Mouse (Mus musculus): ENCODE measurements around the gene Grm4. TPM values are rescaled to one million over a fixed set of nuclear protein-coding genes. Genes with fewer than 3 reads are reported as not detected.
A peak's percentile ranks its signal among the peaks of the same experiment; 100 is the strongest.

Grm4 gene
- polyA plus RNA-seq, 1 experiment from 2014 or later: 0.96 TPM

DNA sequence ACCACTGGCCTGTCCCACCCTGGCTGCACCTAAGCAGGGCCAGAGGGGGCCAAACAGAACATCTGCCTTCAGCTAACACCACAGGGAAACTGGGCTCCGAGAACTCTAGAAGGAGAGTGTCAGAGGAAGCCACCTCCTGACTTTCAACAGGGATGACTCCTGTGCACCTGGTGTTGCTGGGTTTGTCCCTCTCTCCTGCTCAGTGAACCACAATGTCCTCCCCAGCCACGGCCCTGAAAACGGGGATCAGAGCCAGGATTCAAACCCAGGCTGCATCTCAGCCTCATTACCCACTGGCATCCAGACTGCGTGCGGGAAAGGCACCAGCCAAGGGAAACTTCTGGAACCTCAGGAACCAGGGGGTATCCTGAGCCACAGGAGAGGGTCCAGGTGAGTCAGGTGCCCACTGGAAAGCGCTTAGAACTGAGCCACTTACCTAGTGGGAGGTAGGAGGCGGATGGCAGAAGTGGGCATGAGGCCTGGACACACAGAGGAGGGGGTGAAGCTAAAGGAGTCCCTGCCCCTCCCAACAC lies 26.1 kb downstream of the Grm4 start:
- peaks cover 3% of the 10 kb centered on the region; the same call in 1 of the 2 replicates for H3K9me3 ChIP-seq
- H3K27me3 ChIP-seq (replicated peaks; ENCODE audit: low read depth, poor library complexity, severe bottlenecking): peaks cover 17% of the 10 kb centered on the region; the same call in 1 of the 2 replicates
- H3K36me3 ChIP-seq (replicated peaks): no peaks in the 10 kb centered on the region
- H3K4me3 ChIP-seq: no peak overlapping the region
- peaks cover 45% of the 10 kb centered on the region for H3K4me1 ChIP-seq
- DNase-seq (ENCODE audit: low spot score): no peak
- WGBS: 81% methylated on average over 7 of the region's 7 CpGs
- H3K27ac ChIP-seq (replicated peaks): no peak overlapping the region

DNA sequence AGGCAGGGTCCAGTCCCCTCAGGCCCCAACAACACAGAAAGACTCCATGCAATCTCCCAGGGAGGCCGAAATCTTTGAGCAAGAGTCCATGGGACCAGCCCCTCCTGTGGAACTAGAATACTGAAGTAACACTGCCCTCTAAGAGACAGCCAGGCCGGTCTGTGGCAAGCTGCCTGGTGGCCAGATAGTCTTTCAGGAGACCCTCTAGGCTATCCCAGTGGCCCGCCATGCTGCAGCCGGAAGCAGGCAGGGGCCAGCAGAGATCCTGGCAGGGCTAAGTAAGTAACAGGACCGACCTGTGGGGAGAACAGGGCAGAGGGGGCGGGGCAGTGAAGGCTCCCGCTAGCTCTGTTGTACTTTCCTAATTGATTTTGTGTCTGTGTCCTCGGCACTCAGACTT lies 27.2 kb downstream of the Grm4 start:
- WGBS: 26% methylated on average over 8 of the region's 8 CpGs
- peaks cover 11% of the 10 kb centered on the region; the same call in 1 of the 2 replicates for H3K27me3 ChIP-seq (replicated peaks; ENCODE audit: low read depth, poor library complexity, severe bottlenecking)
- peak; percentile 41 for DNase-seq (ENCODE audit: low spot score)
- H3K4me3 ChIP-seq: no peak overlapping the region
- H3K27ac ChIP-seq (replicated peaks): no peak overlapping the region; the same call in 1 of the 2 replicates
- H3K36me3 ChIP-seq (replicated peaks): no peaks in the 10 kb centered on the region
- H3K4me1 ChIP-seq: peaks cover 34% of the 10 kb centered on the region
- H3K9me3 ChIP-seq: peaks cover 3% of the 10 kb centered on the region; the same call in 1 of the 2 replicates

DNA sequence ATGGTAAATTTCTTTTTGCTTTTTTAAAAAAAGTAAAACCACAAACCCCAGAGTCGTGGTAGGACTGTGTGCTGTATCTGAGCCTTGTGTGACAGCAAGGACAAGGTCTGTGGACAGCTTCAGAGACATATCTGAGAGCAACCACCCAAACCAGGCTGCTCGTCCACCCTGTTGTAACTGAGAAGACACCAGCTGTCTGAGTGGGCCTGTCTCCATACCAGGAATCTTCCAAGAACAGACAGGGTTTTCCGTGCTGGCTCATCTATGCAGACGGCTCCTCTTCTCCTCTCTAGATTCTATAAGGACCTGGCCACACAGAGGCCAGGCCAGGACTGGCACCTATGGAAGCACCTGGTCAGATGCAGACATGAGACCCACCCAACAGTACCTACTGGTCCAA lies 27.8 kb downstream of the Grm4 start:
- no peak for DNase-seq (ENCODE audit: low spot score)
- H3K36me3 ChIP-seq (replicated peaks): no peaks in the 10 kb centered on the region
- WGBS: 89% methylated on average over 4 of the region's 4 CpGs
- H3K27ac ChIP-seq (replicated peaks): no peak overlapping the region
- H3K9me3 ChIP-seq: peaks cover 3% of the 10 kb centered on the region; the same call in 1 of the 2 replicates
- no peak overlapping the region for H3K4me3 ChIP-seq
- H3K27me3 ChIP-seq (replicated peaks; ENCODE audit: low read depth, poor library complexity, severe bottlenecking): peaks cover 11% of the 10 kb centered on the region; the same call in 1 of the 2 replicates
- peaks cover 32% of the 10 kb centered on the region for H3K4me1 ChIP-seq

DNA sequence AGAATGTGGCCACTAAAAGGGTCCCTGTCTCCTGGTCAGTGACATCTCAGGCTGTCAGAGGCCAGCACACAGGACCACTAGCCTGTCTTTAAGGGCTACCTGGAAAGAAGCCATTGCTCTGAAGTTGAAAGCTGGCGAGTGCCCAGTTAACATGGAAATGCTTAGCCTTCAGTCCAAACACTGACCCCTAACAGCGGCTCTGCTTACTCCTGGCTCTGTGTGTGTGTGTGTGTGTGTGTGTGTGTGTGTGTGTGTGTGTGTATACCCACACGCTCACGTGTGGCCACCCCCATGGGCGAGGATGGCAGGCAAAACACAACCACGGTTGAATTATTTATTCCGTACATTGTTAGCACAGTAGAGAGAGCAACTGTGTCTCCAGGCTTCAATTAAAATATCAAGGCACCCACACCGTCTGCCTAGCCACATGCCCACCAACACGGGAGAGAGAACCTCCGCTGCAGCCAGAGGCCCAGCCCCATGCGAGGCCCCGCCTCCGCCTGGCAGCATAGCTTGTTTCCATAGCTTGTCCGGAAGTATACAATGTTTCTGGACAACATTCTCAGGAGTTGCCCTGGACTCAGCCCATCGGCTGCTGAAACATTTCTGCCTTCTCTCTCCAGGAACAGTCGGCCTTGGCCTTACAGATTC lies 32.9 kb downstream of the Grm4 start:
- DNase-seq (ENCODE audit: low spot score): no peak
- Histone ChIP-seq H3K27ac (replicated peaks) (no peak overlapping the region), H3K36me3 (replicated peaks) (no peaks in the 10 kb centered on the region), H3K4me1 (peaks cover 27% of the 10 kb centered on the region), H3K27me3 (replicated peaks; ENCODE audit: low read depth, poor library complexity, severe bottlenecking) (no peaks in the 10 kb centered on the region), H3K9me3 (peaks cover 3% of the 10 kb centered on the region; the same call in 1 of the 2 replicates), H3K4me3 (no peak overlapping the region)
- 81% methylated on average over 16 of the region's 16 CpGs for WGBS

DNA sequence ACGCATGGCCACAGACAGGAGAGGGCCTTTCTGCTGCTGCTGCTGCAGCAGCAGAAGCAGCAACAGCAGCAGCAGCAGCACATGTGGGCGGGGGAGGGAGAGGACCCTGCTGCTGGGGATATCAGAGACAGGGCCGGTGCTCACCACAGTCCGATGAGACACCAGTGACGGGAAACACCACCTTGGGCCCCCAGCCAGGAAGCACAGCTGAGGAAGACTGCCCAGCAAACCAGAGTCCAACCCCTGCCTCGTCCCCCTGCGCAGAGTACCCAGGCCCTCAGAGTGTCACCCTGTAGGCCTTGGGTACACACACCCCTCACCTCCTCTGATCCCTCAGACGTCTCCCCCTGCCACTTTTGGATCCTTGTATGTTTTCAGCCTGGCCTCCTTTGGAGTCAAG lies 35.3 kb downstream of the Grm4 start:
- H3K36me3 ChIP-seq (replicated peaks): no peaks in the 10 kb centered on the region
- peaks cover 41% of the 10 kb centered on the region for H3K4me1 ChIP-seq
- WGBS: 53% methylated on average over 8 of the region's 8 CpGs
- H3K27ac ChIP-seq (replicated peaks): no peak overlapping the region
- no peak overlapping the region for H3K4me3 ChIP-seq
- no peaks in the 10 kb centered on the region for H3K9me3 ChIP-seq
- no peaks in the 10 kb centered on the region for H3K27me3 ChIP-seq (replicated peaks; ENCODE audit: low read depth, poor library complexity, severe bottlenecking)
- DNase-seq (ENCODE audit: low spot score): no peak

DNA sequence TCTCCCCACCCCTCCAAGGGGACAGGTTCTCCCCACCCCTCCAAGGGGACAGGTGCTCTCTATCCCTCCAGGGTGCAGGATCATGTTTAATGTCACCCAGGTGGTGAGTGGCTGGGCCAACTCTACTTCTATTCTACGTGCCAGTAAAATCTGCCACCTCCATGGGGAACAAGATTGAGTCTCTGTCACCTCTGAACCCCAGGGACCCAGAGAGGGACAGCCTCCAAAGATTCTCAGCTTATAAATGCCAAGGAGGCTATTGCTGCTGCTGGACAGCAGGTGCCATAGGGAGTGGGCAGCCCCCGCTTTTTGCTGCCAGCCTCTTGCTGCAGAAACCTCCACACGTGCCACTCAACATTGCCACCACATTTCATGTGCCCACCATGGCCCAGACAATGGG lies 37.6 kb downstream of the Grm4 start:
- no peak overlapping the region for H3K27ac ChIP-seq (replicated peaks)

DNA sequence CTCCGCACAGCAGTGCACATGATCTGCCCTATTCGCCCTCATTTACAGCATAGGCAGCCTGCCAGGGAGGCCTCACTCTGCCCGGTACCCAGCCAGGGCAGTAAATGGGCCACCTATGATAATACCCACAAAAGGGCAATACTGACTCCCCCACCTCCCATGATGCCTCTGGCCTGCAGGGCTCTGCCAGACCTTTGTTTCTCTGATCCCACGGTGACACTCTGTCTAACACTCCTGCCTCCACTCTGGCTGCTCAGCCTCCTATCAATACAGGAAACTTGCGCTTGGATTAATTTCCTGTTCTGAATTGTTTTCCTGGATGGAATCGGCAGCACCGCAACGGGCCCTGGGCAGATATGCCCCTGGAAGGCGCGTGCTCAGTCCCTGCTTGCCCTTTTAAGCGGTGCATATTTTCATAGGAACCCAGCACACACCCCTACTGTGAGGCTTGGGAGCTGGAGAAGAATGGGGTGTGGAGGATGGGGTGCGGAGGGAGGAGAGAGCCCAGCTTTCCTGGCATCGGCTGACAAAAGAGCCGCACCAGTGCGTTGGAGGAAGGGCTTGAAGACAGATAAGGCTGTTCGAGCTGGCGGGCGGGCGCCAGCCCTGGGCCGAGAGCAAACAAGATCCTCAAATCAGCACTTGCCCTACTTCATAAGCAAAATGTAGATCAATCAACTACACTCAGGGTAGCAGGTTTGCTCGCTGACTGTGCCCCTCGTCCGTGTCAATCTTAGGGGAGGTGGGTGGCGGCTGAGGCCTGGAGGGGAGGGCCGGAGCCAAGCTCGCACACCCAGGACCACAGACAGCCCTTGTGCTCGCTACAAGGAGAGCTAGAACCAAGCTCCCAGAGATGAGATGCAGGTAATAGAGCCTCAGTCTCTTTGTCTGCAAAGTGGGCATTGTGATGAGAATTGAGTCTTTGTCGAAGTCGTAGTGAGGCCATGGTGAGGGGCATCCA lies 40.8 kb downstream of the Grm4 start:
- H3K4me3 ChIP-seq: no peak overlapping the region
- WGBS: 56% methylated on average over 29 of the region's 29 CpGs
- peaks cover 43% of the 10 kb centered on the region for H3K4me1 ChIP-seq

More for the DNA sequence above, 37.6 kb downstream of the Grm4 start:
- Histone ChIP-seq H3K9me3 (no peaks in the 10 kb centered on the region), H3K4me3 (no peak overlapping the region), H3K4me1 (peaks cover 53% of the 10 kb centered on the region), H3K36me3 (replicated peaks) (no peaks in the 10 kb centered on the region), H3K27me3 (replicated peaks; ENCODE audit: low read depth, poor library complexity, severe bottlenecking) (0 out of 2 replicates have a peak, but pooled peaks cover 4% of the 10 kb centered on the region)
- 81% methylated on average over 3 of the region's 3 CpGs for WGBS
- no peak for DNase-seq (ENCODE audit: low spot score)

DNA sequence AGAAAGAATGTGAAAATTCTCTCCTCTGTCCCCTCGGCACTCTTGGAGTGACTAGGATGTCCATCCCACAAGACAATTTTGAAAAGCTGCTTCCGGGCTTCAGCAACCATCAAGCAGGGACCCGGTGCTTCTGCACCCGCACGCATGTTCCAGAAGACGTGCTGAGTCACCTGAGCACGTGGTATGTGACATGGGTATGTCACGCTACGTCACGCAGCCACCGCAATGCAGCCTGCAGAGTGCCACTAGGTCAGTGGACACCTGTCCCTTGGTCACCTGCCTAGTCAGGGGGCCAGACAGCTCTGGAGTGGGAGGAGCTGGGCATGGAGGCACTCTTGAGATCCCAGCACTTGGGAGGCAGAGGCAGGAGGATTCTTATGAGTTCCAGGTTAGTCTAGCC lies 45.6 kb downstream of the Grm4 start:
- peaks cover 42% of the 10 kb centered on the region for H3K4me1 ChIP-seq
- H3K36me3 ChIP-seq (replicated peaks): no peaks in the 10 kb centered on the region
- no peak overlapping the region for H3K4me3 ChIP-seq
- WGBS: 92% methylated on average over 11 of the region's 11 CpGs
- 0 out of 2 replicates have a peak, but pooled peaks cover 4% of the 10 kb centered on the region for H3K27me3 ChIP-seq (replicated peaks; ENCODE audit: low read depth, poor library complexity, severe bottlenecking)
- no peak for DNase-seq (ENCODE audit: low spot score)
- H3K27ac ChIP-seq (replicated peaks): no peak overlapping the region
- no peaks in the 10 kb centered on the region for H3K9me3 ChIP-seq

More for the DNA sequence above, 40.8 kb downstream of the Grm4 start:
- H3K27me3 ChIP-seq (replicated peaks; ENCODE audit: low read depth, poor library complexity, severe bottlenecking): 0 out of 2 replicates have a peak, but pooled peaks cover 4% of the 10 kb centered on the region
- H3K36me3 ChIP-seq (replicated peaks): no peaks in the 10 kb centered on the region
- H3K27ac ChIP-seq (replicated peaks): peak overlapping the region; percentile 66
- no peaks in the 10 kb centered on the region for H3K9me3 ChIP-seq
- no peak for DNase-seq (ENCODE audit: low spot score)

DNA sequence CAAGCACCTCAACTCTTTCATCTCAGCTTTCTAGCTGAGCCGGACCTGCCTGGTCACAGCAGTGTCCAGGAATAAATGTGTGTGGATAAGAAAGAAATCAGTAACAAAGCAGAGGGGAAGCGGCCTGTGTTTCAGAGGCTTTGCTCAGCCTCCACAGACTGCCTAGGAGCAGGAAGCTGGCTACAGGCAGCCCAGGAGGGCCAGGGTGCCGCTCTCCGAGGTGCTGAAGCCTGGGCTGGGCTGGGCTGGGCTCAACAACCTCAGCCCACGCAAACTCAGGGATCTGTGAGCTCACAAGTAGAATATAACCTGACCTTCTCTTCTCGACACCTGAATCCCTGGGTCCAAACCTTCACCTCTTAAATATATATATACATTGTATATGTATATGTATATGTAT lies 54.6 kb downstream of the Grm4 start:
- Histone ChIP-seq H3K27ac (replicated peaks) (no peak overlapping the region), H3K4me3 (no peak overlapping the region), H3K27me3 (replicated peaks; ENCODE audit: low read depth, poor library complexity, severe bottlenecking) (no peaks in the 10 kb centered on the region), H3K9me3 (no peaks in the 10 kb centered on the region), H3K4me1 (peaks cover 7% of the 10 kb centered on the region; the same call in 1 of the 2 replicates), H3K36me3 (replicated peaks) (no peaks in the 10 kb centered on the region)
- DNase-seq (ENCODE audit: low spot score): peak; percentile 86
- 27% methylated on average over 6 of the region's 6 CpGs for WGBS

DNA sequence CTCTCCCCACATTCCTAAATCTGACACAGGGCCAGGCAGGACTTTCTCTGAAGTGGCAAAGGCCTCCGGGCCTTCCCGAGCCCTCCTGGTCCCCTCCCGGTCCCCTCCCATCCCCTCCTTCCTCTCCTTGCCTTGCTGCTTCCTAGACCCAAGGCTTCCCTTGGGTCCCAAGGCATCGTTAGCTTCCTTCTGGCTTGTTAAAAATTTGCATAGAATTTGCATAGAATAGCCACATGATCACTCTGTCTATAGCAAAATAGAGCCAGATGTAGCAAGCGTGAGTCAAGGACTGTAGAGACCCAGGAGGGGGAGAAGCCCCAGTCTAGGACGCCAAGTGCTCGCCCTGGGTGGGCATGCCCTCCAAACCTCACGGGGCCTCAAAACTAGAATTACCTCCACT lies 55.3 kb downstream of the Grm4 start:
- Histone ChIP-seq H3K4me1 (peaks cover 6% of the 10 kb centered on the region; the same call in 1 of the 2 replicates), H3K9me3 (no peaks in the 10 kb centered on the region), H3K4me3 (no peak overlapping the region), H3K36me3 (replicated peaks) (no peaks in the 10 kb centered on the region), H3K27ac (replicated peaks) (no peak overlapping the region), H3K27me3 (replicated peaks; ENCODE audit: low read depth, poor library complexity, severe bottlenecking) (no peaks in the 10 kb centered on the region)
- DNase-seq (ENCODE audit: low spot score): no peak
- WGBS: 84% methylated on average over 8 of the region's 8 CpGs

DNA sequence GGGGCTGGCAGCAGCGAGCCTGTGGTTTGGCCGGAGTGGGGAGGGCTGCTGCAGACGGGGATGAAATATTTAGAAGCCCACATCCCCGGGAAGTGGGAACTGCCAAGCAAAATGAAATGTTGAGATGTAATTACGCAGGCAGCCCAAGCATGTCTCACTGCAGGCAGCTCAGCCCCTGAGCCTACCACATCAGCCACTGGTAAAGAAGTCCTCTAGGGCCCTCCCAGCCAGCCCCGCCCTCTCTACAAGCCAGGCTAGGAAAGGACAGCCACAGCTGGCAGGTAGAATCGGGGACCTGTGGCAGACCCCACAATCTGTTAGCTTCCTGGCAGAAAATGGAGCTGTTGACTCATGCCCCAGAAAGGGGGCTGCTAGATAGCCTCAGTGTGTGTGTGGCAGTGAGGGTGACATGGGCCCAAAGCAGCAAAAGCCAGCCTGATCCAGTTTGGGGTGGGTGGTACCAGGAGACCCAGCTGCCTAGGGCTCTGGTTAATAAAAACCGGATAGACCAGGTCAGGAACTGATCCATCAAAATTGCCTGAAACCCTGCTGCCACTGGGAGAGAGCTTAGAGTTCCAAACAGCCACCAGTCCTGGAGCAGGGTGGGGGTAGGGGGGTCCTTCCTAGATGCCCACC lies 56.8 kb downstream of the Grm4 start:
- DNase-seq (ENCODE audit: low spot score): no peak
- Histone ChIP-seq H3K4me3 (no peak overlapping the region), H3K9me3 (no peaks in the 10 kb centered on the region), H3K36me3 (replicated peaks) (no peaks in the 10 kb centered on the region), H3K4me1 (peaks cover 6% of the 10 kb centered on the region; the same call in 1 of the 2 replicates), H3K27ac (replicated peaks) (no peak overlapping the region), H3K27me3 (replicated peaks; ENCODE audit: low read depth, poor library complexity, severe bottlenecking) (no peaks in the 10 kb centered on the region)
- WGBS: 60% methylated on average over 8 of the region's 8 CpGs

DNA sequence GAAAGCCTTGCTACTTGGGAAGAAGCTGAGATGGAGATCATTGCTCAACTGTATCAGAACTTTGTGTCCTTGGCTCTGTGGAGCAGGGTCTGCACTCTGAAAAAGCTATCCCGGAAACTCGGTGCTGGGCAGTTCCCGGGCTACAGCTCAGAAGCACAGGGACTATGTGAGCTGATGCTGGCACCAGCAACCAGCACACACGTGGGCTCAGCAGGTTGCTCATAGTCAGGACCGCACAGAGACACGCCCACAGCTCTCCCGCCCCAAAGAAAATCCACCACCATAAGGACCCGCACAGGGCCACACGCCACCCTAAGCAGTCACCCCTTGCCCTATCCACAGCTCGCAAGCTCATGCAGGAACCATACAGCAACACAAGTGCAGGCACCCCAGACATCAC lies 61.2 kb downstream of the Grm4 start:
- no peaks in the 10 kb centered on the region for H3K27me3 ChIP-seq (replicated peaks; ENCODE audit: low read depth, poor library complexity, severe bottlenecking)
- WGBS: 80% methylated on average over 10 of the region's 10 CpGs
- no peak overlapping the region for H3K4me3 ChIP-seq
- no peaks in the 10 kb centered on the region for H3K9me3 ChIP-seq
- no peak overlapping the region for H3K27ac ChIP-seq (replicated peaks)
- no peaks in the 10 kb centered on the region for H3K36me3 ChIP-seq (replicated peaks)
- no peak for DNase-seq (ENCODE audit: low spot score)
- H3K4me1 ChIP-seq: peaks cover 6% of the 10 kb centered on the region; the same call in 1 of the 2 replicates
